Mouse (Mus musculus) kidney, embryonic 14.5 days (tissue): ENCODE measurements around the gene H13. TPM values are rescaled to one million over a fixed set of nuclear protein-coding genes. Genes with fewer than 3 reads are reported as not detected.
A peak's percentile ranks its signal among the peaks of the same experiment; 100 is the strongest.

Source experiments
- ATAC-seq: fragments of 200-750 bp; cut with Nextera tagmentation; 2 replicates; pipeline ENCODE4 v1.8.0; 2017; ENCODE audit warnings: moderate number of reproducible peaks, mild to moderate bottlenecking, moderate TSS enrichment, moderate library complexity; ENCODE audit not compliant: low FRiP score, low TSS enrichment
- H3K27ac ChIP-seq: fragments of 300-500 bp; sonication (generic); 2 replicates; pipeline ENCODE4 v1.5.1; 2014; ENCODE audit warnings: low read depth, mild to moderate bottlenecking, low read length, moderate library complexity, mixed read lengths
- H3K27me3 ChIP-seq: fragments of 300-500 bp; sonication (generic); 2 replicates; pipeline ENCODE4 v1.6.1; 2014; ENCODE audit warnings: mild to moderate bottlenecking, low read length; ENCODE audit not compliant: control insufficient read depth, insufficient read depth
- H3K36me3 ChIP-seq: fragments of 300-500 bp; sonication (generic); 2 replicates; pipeline ENCODE4 v1.6.1; 2014; ENCODE audit warnings: low read length, mixed read lengths; ENCODE audit not compliant: control insufficient read depth, insufficient read depth
- H3K4me1 ChIP-seq: fragments of 300-500 bp; sonication (generic); 2 replicates; pipeline ENCODE4 v1.6.1; 2014; ENCODE audit warnings: low read length, mixed read lengths; ENCODE audit not compliant: control insufficient read depth, insufficient read depth
- H3K4me2 ChIP-seq: fragments of 300-500 bp; sonication (generic); replicated peaks from 2 replicates; pipeline ENCODE4 v1.6.1; 2014; ENCODE audit warnings: low read depth, mild to moderate bottlenecking, low read length
- H3K4me3 ChIP-seq: fragments of 300-500 bp; sonication (generic); 2 replicates; pipeline ENCODE4 v1.5.1; 2014; ENCODE audit warnings: mild to moderate bottlenecking, low read length
- H3K9ac ChIP-seq: fragments of 300-500 bp; sonication (generic); 2 replicates; pipeline ENCODE4 v1.6.1; 2014; ENCODE audit warnings: low read depth, mild to moderate bottlenecking, low read length, moderate library complexity
- H3K9me3 ChIP-seq: fragments of 300-500 bp; sonication (generic); 2 replicates; pipeline ENCODE4 v1.6.1; 2016; ENCODE audit warnings: low read length; ENCODE audit not compliant: control insufficient read depth
- WGBS: fragments of 180-500 bp; shearing (Covaris S2); extraction: QIAGEN DNeasy Blood & Tissue Kit; methylation state at CpG from one replicate; pipeline ENCODE4 v1.1.7; 2014; 5-methylcytosine and 5-hydroxymethylcytosine counted together
- polyA plus RNA-seq: library from polyadenylated mRNA; unstranded; fragments of >200 nt; fragmentation: Nextera tagmentation; extraction: Ambion mirVana; gene quantifications from 2 replicates; pipeline ENCODE4 v1.2.1, GENCODE M21; 2014

H13 gene
- polyA plus RNA-seq, 1 experiment from 2014 or later = 147 TPM

DNA sequence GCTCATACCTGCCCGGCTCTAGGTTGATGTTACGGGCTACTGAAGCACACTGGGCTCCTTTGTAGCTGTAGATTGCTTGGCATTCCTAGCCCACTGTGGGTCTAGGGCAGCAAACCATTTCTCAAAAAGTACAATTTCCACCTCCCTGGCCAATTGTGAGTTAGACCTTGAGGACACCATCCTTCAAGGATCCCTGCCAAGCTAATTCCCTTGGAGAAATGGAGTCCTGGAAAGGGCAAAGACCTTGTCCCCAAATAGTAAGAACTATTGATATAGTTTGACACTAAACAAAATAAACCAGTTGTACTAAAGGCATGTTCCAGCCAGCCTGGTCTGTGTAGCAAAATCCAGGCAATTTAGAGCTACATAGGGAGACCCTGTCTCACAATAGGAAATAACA, 69.1 kb downstream of the H13 start:
- WGBS = 41% methylated on average over 2 of the region's 2 CpGs

DNA sequence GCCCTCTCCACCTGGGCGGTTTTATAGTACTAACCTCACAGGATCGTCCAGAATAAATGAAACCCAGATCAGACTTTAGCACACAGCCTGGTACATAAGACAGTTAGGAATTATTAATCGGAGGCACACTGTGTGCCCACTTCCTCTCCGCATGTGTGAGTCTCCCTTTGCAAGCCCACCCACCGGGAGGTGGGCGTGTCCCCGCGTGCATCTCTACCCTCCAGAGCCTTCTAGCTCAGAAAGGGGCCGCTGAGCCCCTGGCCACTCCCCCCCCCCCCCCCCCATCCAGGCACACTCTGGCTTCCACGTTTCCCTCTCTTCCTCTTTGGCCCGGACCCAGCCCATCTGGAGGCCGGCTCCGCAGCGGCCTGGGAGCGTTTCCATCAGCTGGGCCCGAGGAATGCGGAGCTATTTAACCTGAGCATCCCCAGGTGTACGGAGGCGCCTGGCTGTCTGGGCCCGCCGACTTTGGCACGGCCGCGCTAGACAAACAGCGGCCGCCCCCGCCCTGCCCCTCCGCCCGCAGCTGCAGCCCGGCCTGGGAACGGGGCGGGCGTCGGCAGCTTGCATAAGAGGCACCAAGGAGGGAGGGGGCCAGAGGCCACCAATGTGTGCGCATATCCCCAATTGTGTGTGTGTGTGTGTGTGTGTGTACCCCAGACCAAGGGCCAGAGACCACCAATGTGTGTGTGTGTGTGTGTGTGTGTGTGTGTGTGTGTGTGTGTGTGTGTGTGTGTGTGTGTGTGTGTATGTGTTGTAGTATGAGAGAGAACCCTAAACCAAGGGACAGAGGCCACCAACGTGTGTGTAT, 70.0 kb downstream of the H13 start:
- H3K4me3 ChIP-seq = peak overlapping the region; percentile 92
- peak; percentile 73 for ATAC-seq
- H3K27me3 ChIP-seq = no peaks in the 10 kb centered on the region
- H3K4me1 ChIP-seq = peaks cover 46% of the 10 kb centered on the region
- peak overlapping the region; percentile 95 for H3K9ac ChIP-seq
- H3K9me3 ChIP-seq = no peaks in the 10 kb centered on the region
- peak overlapping the region; percentile 90 for H3K4me2 ChIP-seq
- H3K36me3 ChIP-seq = peaks cover 3% of the 10 kb centered on the region; the same call in 1 of the 2 replicates
- peak overlapping the region; percentile 85 for H3K27ac ChIP-seq
- WGBS = 4% methylated on average over 33 of the region's 36 CpGs

More for the DNA sequence above, 69.1 kb downstream of the H13 start:
- Histone ChIP-seq H3K27me3 (no peaks in the 10 kb centered on the region), H3K9ac (peak overlapping the region; percentile 95), H3K9me3 (no peaks in the 10 kb centered on the region), H3K27ac (peak overlapping the region; percentile 85), H3K4me1 (peaks cover 52% of the 10 kb centered on the region), H3K4me3 (peak overlapping the region; percentile 92), H3K36me3 (peaks cover 3% of the 10 kb centered on the region; the same call in 1 of the 2 replicates), H3K4me2 (peak overlapping the region; percentile 90)
- no peak for ATAC-seq

DNA sequence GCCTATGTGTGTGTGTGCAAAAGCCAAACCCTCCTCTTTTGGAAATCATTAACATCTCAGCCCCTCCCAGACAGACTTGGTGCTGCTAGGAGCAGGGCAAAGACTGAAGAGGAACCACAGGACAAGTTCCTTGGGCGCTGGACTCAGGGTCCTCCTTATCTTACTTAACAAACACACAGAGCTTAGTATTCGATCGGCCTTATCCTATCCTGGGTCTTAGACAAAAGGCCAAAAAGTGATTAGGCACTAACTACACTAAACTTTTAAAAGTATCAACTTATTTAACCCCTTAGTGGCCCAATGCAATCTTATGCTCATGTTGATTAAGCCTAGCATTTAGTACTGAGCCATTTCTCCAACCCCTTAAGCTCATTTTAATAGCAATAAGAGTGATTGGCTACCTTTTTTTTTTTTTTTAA, 70.6 kb downstream of the H13 start:
- peak; percentile 16 for ATAC-seq

DNA sequence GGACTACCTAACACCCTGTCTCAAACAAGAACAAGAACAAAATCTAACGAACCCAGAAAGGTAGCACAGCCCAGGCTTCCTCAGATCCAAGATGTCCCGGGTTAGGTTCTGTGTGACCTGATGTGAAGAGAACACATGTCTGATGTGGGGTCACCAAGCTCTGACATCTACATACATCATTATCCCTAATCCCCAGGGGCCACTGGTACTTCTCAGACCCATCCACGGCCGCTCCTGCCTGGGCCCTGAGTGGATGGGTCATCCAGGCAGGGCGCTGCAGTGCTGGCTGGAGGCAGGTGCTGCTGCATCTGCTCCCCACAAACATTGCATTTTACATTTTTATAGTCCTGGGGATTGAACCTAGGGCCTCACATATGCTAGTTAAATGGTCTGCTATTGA, 71.2 kb downstream of the H13 start:
- no peaks in the 10 kb centered on the region for H3K9me3 ChIP-seq
- 70% methylated on average over 5 of the region's 5 CpGs for WGBS
- ATAC-seq = no peak
- no peak overlapping the region for H3K9ac ChIP-seq
- peak overlapping the region; percentile 85; the same call in 1 of the 2 replicates for H3K27ac ChIP-seq
- H3K4me2 ChIP-seq = no peak overlapping the region
- peaks cover 3% of the 10 kb centered on the region; the same call in 1 of the 2 replicates for H3K36me3 ChIP-seq
- peaks cover 40% of the 10 kb centered on the region for H3K4me1 ChIP-seq
- H3K27me3 ChIP-seq = no peaks in the 10 kb centered on the region
- H3K4me3 ChIP-seq = no peak overlapping the region

More for the DNA sequence above, 70.6 kb downstream of the H13 start:
- H3K9ac ChIP-seq = no peak overlapping the region
- peaks cover 40% of the 10 kb centered on the region for H3K4me1 ChIP-seq
- no peaks in the 10 kb centered on the region for H3K9me3 ChIP-seq
- peak overlapping the region; percentile 85 for H3K27ac ChIP-seq
- peak overlapping the region; percentile 90 for H3K4me2 ChIP-seq
- WGBS = 15% methylated on average over 3 of the region's 3 CpGs
- H3K36me3 ChIP-seq = peaks cover 3% of the 10 kb centered on the region; the same call in 1 of the 2 replicates
- no peaks in the 10 kb centered on the region for H3K27me3 ChIP-seq
- peak overlapping the region; percentile 92; the same call in 1 of the 2 replicates for H3K4me3 ChIP-seq

DNA sequence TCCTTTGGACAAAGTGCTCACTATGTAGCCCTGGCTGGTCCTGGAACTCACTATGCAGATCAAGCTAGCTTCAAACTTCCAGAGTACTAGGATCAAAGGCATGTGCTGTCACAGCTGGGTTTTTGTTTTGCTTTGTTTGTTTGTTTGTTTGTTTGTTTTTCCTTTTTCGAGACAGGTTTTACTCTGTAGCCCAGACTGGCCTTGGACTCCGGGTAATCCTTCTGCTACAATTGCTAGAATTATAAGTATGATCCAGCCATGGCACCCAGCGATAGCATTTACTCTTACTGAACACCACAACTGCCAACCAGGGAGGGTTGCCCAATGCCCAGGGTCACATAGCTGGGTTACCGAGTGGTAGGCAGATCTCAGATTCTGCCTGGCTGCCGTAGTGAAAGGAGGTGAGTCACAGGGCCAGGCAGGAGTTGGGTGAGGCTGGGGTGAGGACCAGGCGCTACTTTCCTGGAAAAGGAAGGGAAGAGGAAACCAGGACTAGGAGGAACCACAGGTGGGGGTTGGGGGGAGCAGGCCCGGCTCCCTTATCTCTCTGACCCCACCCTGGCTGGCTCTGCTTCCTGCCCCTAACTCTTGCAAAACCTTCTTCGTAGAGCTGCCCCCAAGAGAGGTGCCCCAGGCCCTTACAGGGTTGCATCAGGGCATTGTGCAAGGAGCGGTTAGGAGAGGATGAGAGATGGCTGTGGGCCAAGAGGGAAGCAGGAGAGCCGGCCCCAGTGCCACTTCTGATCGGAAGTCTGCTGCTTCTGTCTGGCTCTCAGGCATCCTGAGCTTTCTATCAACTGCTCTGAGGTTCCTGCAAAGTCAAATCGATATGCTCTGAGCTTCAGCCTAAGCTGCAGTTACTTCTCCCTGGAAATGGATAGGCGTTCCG, 72.1 kb downstream of the H13 start:
- no peak for ATAC-seq
- no peak overlapping the region for H3K4me3 ChIP-seq
- peaks cover 40% of the 10 kb centered on the region for H3K4me1 ChIP-seq
- H3K4me2 ChIP-seq = 0 out of 2 replicates have a peak overlapping the region, but pooled peaks have one; percentile 11
- WGBS = 43% methylated on average over 14 of the region's 14 CpGs
- H3K27me3 ChIP-seq = no peaks in the 10 kb centered on the region
- H3K9me3 ChIP-seq = no peaks in the 10 kb centered on the region
- H3K9ac ChIP-seq = no peak overlapping the region
- peak overlapping the region; percentile 82 for H3K27ac ChIP-seq
- peaks cover 3% of the 10 kb centered on the region; the same call in 1 of the 2 replicates for H3K36me3 ChIP-seq

DNA sequence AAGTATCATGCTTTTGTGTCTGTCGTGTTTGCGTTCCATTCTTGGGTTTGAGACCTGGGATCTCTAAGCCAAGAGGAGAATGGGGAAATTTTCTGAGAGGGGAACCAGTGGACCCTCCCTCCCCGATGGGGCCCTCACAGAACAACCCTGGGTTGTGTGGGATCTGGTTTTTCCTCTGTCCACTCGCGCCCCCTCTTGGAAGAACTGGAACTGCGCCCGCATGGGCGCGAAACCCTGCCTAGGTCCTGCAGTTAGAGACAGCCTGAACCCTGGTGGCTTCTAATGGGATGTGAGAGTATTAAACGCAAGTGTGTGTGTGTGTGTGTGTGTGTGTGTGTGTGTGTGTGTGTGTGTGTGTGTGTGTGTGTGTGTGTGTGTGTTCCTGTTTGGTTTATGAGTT, 73.2 kb downstream of the H13 start:
- no peak overlapping the region for H3K4me3 ChIP-seq
- H3K9ac ChIP-seq = no peak overlapping the region
- H3K27me3 ChIP-seq = no peaks in the 10 kb centered on the region
- no peaks in the 10 kb centered on the region for H3K9me3 ChIP-seq
- ATAC-seq = peak; percentile 37; the same call in 1 of the 2 replicates
- H3K4me2 ChIP-seq = no peak overlapping the region
- 37% methylated on average over 10 of the region's 10 CpGs for WGBS
- H3K27ac ChIP-seq = peak overlapping the region; percentile 82; the same call in 1 of the 2 replicates
- peaks cover 40% of the 10 kb centered on the region for H3K4me1 ChIP-seq
- peaks cover 3% of the 10 kb centered on the region; the same call in 1 of the 2 replicates for H3K36me3 ChIP-seq

DNA sequence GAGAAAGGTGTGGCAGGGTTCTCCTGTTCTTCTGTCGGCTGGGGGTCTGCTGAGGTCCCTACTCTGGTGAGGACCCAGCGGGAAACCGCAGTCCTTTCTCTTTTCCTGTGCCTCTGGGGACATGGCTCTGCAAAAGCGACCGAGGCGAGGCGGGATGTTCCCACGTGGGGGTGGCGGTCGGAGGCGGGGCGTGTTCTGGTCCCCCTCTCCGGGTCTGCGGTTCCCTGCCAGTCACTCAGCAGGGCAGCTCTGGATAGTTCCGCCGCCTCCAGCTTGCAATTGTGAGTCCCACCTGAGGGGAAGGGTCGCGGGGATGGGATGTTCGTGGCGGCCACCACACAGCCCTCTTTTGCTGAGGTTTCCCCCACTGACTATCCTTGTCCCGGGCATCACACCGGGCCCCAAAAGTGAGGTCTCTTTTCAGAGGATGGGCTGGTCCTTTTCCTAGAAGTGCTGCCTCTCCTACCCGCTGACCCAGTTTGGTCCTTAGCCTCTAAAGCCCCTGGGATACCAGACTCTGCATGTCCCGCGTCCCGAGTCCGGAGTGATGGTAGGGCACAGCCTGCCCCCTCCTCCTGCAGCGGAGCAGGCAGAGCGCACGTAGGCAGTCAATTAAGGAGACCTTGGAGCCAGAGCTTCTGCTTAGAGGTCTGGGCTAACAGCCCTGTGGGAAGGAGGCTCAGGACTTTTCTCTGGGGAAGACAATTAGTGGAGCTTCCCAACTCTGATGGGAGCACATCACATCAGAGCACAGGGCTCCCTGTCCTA, 84.9 kb downstream of the H13 start, which contains the start of gene Cox4i2:
Gene Cox4i2, plus strand, starts transcription at position 230 of the 768 bp plus-strand sequence.
- no peaks in the 10 kb centered on the region for H3K9me3 ChIP-seq

More for the DNA sequence above, 84.9 kb downstream of the H13 start, which contains the start of gene Cox4i2:
- H3K27me3 ChIP-seq = peaks cover 3% of the 10 kb centered on the region; the same call in 1 of the 2 replicates
- H3K4me1 ChIP-seq = peaks cover 15% of the 10 kb centered on the region
- H3K9ac ChIP-seq = peak within 1 kb of the TSS; percentile 42; the same call in 1 of the 2 replicates
- H3K4me3 ChIP-seq = peak within 1 kb of the TSS; percentile 35; the same call in 1 of the 2 replicates
- H3K27ac ChIP-seq = no peak within 1 kb of the TSS
- ATAC-seq = peak; percentile 54; the same call in 1 of the 2 replicates
- peak within 1 kb of the TSS; percentile 50 for H3K4me2 ChIP-seq
- WGBS = 3% methylated on average over 30 of the region's 30 CpGs
- no peaks in the 10 kb centered on the region for H3K36me3 ChIP-seq
